Comparison of ENCODE assay signal across 10 mouse cellular contexts in the genomic region with DNA sequence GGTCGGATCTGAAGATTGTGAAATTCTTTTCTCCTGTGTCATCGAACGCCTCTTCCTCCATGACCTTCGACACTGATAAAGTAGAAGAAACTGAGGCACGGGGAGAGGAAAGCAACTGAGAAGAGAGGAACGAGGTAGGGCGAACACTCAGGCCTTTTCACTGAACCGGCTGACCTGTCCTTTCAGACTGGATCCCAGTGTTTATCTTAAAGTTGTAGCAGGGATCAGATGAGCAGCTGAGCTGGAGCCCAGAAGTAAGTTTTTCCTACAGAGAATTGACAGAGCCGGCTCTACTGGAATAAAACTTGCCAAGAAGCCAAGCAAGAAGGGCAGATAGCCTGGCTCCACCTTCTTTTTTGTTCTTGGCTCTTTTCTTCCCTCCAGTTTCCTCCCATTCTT. TPM values are rescaled to one million over a fixed set of nuclear protein-coding genes. Genes with fewer than 3 reads are reported as not detected.
DNase-seq lines count a peak whose midpoint lies in the region; ATAC-seq lines count a peak whose summit lies in the region.
"Had no signal": no experiment of that assay in that cellular context is flagged by ENCODE, and none has a peak within 500 bp of the region (broad histone marks: within the 10 kb centered on the region; RNA-seq: fewer than 3 reads in every experiment).

No protein-coding gene starts in this region.

- H3K4me3 ChIP-seq in heart, embryonic 16.5 days (ENCODE audit: low read length): no peak overlapping the region
- no peak overlapping the region for H3K4me3 ChIP-seq in brown adipose tissue, adult 24 weeks (ENCODE audit: insufficient read depth, low read depth, low read length)
- H3K4me3 ChIP-seq in hindbrain, embryonic 11.5 days (ENCODE audit: low read depth, low read length): peak overlapping the region; percentile 20
- H3K4me3 ChIP-seq in midbrain, embryonic 11.5 days (ENCODE audit: low read depth, low read length): 0 out of 2 replicates have a peak overlapping the region, but pooled peaks have one; percentile 1

- intact Hi-C loops in heart, postnatal 25 days (cut with DNase I): no loop called here

- H3K27me3 ChIP-seq in heart, embryonic 16.5 days (ENCODE audit: control insufficient read depth, insufficient read depth, low read length): no peaks in the 10 kb centered on the region
- H3K27me3 ChIP-seq in hindbrain, embryonic 11.5 days (ENCODE audit: control insufficient read depth, insufficient read depth, low read length): no peaks in the 10 kb centered on the region
- no peaks in the 10 kb centered on the region for H3K27me3 ChIP-seq in midbrain, embryonic 11.5 days (ENCODE audit: control insufficient read depth, insufficient read depth, low read length)

- H3K4me1 ChIP-seq in heart, embryonic 16.5 days (ENCODE audit: control insufficient read depth, insufficient read depth, low read length): peaks cover 33% of the 10 kb centered on the region
- H3K4me1 ChIP-seq in brown adipose tissue, adult 24 weeks (ENCODE audit: control insufficient read depth, insufficient read depth, insufficient read length, low read length): peaks cover 9% of the 10 kb centered on the region
- H3K4me1 ChIP-seq in hindbrain, embryonic 11.5 days (replicated peaks; ENCODE audit: control insufficient read depth, insufficient read depth, low read length): peaks cover 19% of the 10 kb centered on the region
- peaks cover 33% of the 10 kb centered on the region for H3K4me1 ChIP-seq in midbrain, embryonic 11.5 days (ENCODE audit: control insufficient read depth, insufficient read depth, low read length)

- H3K9ac ChIP-seq in heart, embryonic 16.5 days (ENCODE audit: low read length): no peak overlapping the region
- peak overlapping the region; percentile 12; the same call in 1 of the 2 replicates for H3K9ac ChIP-seq in hindbrain, embryonic 11.5 days (ENCODE audit: low read depth, low read length)
- peak overlapping the region; percentile 36; the same call in 1 of the 2 replicates for H3K9ac ChIP-seq in midbrain, embryonic 11.5 days (ENCODE audit: low read length)

- no peaks in the 10 kb centered on the region for H3K9me3 ChIP-seq in heart, embryonic 16.5 days (replicated peaks; ENCODE audit: control insufficient read depth, low read length)
- no peaks in the 10 kb centered on the region for H3K9me3 ChIP-seq in hindbrain, embryonic 11.5 days (ENCODE audit: control insufficient read depth, low read length)
- no peaks in the 10 kb centered on the region; the same call in 1 of the 2 replicates for H3K9me3 ChIP-seq in midbrain, embryonic 11.5 days (ENCODE audit: control insufficient read depth, low read length)

- H3K36me3 ChIP-seq in heart, embryonic 16.5 days (ENCODE audit: control insufficient read depth, insufficient read depth): no peaks in the 10 kb centered on the region
- H3K36me3 ChIP-seq in hindbrain, embryonic 11.5 days (ENCODE audit: control insufficient read depth, insufficient read depth, low read length): no peaks in the 10 kb centered on the region
- no peaks in the 10 kb centered on the region for H3K36me3 ChIP-seq in midbrain, embryonic 11.5 days (ENCODE audit: control insufficient read depth, insufficient read depth, low read length)

- H3K4me2 ChIP-seq in heart, embryonic 16.5 days (ENCODE audit: low read depth, low read length): peak overlapping the region; percentile 34; the same call in 1 of the 2 replicates
- peak overlapping the region; percentile 32 for H3K4me2 ChIP-seq in hindbrain, embryonic 11.5 days (replicated peaks; ENCODE audit: low read depth, low read length)
- peak overlapping the region; percentile 36 for H3K4me2 ChIP-seq in midbrain, embryonic 11.5 days

- no peak for ATAC-seq in heart, embryonic 16.5 days (replicated peaks; ENCODE audit: extremely low read depth, insufficient read depth, low FRiP score)
- ATAC-seq in hindbrain, embryonic 11.5 days (ENCODE audit: low FRiP score): no peak
- ATAC-seq in midbrain, embryonic 11.5 days (ENCODE audit: low FRiP score): no peak

- no peak for DNase-seq in heart, postnatal 25 days (ENCODE audit: low spot score)
- DNase-seq in hindbrain, embryonic 11.5 days (ENCODE audit: low spot score): no peak
- peak; percentile 89 for DNase-seq in midbrain, embryonic 11.5 days (ENCODE audit: low spot score, missing footprints)
- DNase-seq in right cerebral cortex, postnatal 14 days: no peak
- DNase-seq in layer of hippocampus, adult 8-10 months (ENCODE audit: low spot score in 2 of 2): no peak
- no peak for DNase-seq in spleen, postnatal 14 days (ENCODE audit: low spot score in 2 of 2)
- DNase-seq: kidney, adult 11 months; spleen, adult 18-20 months had no signal

- H3K27ac ChIP-seq in heart, embryonic 16.5 days (ENCODE audit: low read length): peak overlapping the region; percentile 62
- H3K27ac ChIP-seq in brown adipose tissue, adult 24 weeks (replicated peaks; ENCODE audit: low read depth, low read length): 0 out of 2 replicates have a peak overlapping the region, but pooled peaks have one; percentile 8
- H3K27ac ChIP-seq in hindbrain, embryonic 11.5 days (ENCODE audit: low read depth, low read length): peak overlapping the region; percentile 75
- peak overlapping the region; percentile 62 for H3K27ac ChIP-seq in midbrain, embryonic 11.5 days (ENCODE audit: low read depth, low read length)

- WGBS in heart, embryonic 16.5 days: 32% methylated on average over 9 of the region's 9 CpGs
- WGBS in hindbrain, embryonic 11.5 days: 14% methylated on average over 9 of the region's 9 CpGs
- WGBS in midbrain, embryonic 11.5 days: 11% methylated on average over 9 of the region's 9 CpGs

RNA-seq across cellular contexts. Expression of a gene that starts 1.6 kb away (rescaled TPM):
- 13.3 and 19.8 TPM in 2 replicates for polyA plus RNA-seq in heart, embryonic 16.5 days (2015; fragmentation: Nextera tagmentation; extraction: Ambion mirVana)
- 10 to 100 TPM; 26.4 to 27.9 TPM for total RNA-seq in heart, postnatal 25 days (2021)
- 19.4 and 27.0 TPM in 2 replicates for polyA plus RNA-seq in brown adipose tissue, adult 24 weeks (2012; ENCODE audit: insufficient read depth, insufficient read length, missing spikeins)
- 44.3 and 57.1 TPM in 2 replicates for polyA plus RNA-seq in hindbrain, embryonic 11.5 days (2014; fragmentation: Nextera tagmentation; extraction: Ambion mirVana)
- polyA plus RNA-seq in midbrain, embryonic 11.5 days (2014; fragmentation: Nextera tagmentation; extraction: Ambion mirVana): 38.2 and 39.4 TPM in 2 replicates
- 100 to 1,000 TPM; 435 to 510 (median 495) TPM for total RNA-seq in layer of hippocampus, adult 8-10 months (2022)

RNA-seq across cellular contexts. Expression of a gene that starts 24.5 kb away (rescaled TPM):
- polyA plus RNA-seq in heart, embryonic 16.5 days (2015; fragmentation: Nextera tagmentation; extraction: Ambion mirVana): 134 and 135 TPM in 2 replicates
- 10 to 100 TPM; 97.5 to 99.2 TPM for total RNA-seq in heart, postnatal 25 days (2021)
- 249 and 290 TPM in 2 replicates for polyA plus RNA-seq in brown adipose tissue, adult 24 weeks (2012; ENCODE audit: insufficient read depth, insufficient read length, missing spikeins)
- polyA plus RNA-seq in hindbrain, embryonic 11.5 days (2014; fragmentation: Nextera tagmentation; extraction: Ambion mirVana): 120 and 124 TPM in 2 replicates
- polyA plus RNA-seq in midbrain, embryonic 11.5 days (2014; fragmentation: Nextera tagmentation; extraction: Ambion mirVana): 120 and 130 TPM in 2 replicates
- total RNA-seq in layer of hippocampus, adult 8-10 months (2022): 100 to 1,000 TPM; 101 to 126 (median 111) TPM

RNA-seq across cellular contexts. Expression of a gene that starts 24.6 kb away (rescaled TPM):
- 25.4 and 27.6 TPM in 2 replicates for polyA plus RNA-seq in heart, embryonic 16.5 days (2015; fragmentation: Nextera tagmentation; extraction: Ambion mirVana)
- 10 to 100 TPM; 26.1 to 29.3 TPM for total RNA-seq in heart, postnatal 25 days (2021)
- 16.1 and 18.9 TPM in 2 replicates for polyA plus RNA-seq in brown adipose tissue, adult 24 weeks (2012; ENCODE audit: insufficient read depth, insufficient read length, missing spikeins)
- 32.7 and 45.2 TPM in 2 replicates for polyA plus RNA-seq in hindbrain, embryonic 11.5 days (2014; fragmentation: Nextera tagmentation; extraction: Ambion mirVana)
- 44.6 and 50.5 TPM in 2 replicates for polyA plus RNA-seq in midbrain, embryonic 11.5 days (2014; fragmentation: Nextera tagmentation; extraction: Ambion mirVana)
- total RNA-seq in layer of hippocampus, adult 8-10 months (2022): 10 to 100 TPM; 37.5 to 51.2 (median 46.5) TPM

RNA-seq across cellular contexts. Expression of a gene that starts 27.2 kb away (rescaled TPM):
- polyA plus RNA-seq in heart, embryonic 16.5 days (2015; fragmentation: Nextera tagmentation; extraction: Ambion mirVana): 39.6 and 45.2 TPM in 2 replicates
- total RNA-seq in heart, postnatal 25 days (2021): 10 to 100 TPM; 22.5 to 23.7 TPM
- polyA plus RNA-seq in brown adipose tissue, adult 24 weeks (2012; ENCODE audit: insufficient read depth, insufficient read length, missing spikeins): 4.1 and 8.3 TPM in 2 replicates
- 15.7 and 17.1 TPM in 2 replicates for polyA plus RNA-seq in hindbrain, embryonic 11.5 days (2014; fragmentation: Nextera tagmentation; extraction: Ambion mirVana)
- polyA plus RNA-seq in midbrain, embryonic 11.5 days (2014; fragmentation: Nextera tagmentation; extraction: Ambion mirVana): 11.9 and 13.1 TPM in 2 replicates
- total RNA-seq in layer of hippocampus, adult 8-10 months (2022): 1 to 10 TPM; 2.2 to 2.8 (median 2.5) TPM

RNA-seq across cellular contexts. Expression of a gene that starts 30.6 kb away (rescaled TPM):
- 6.5 TPM in 2 replicates for polyA plus RNA-seq in heart, embryonic 16.5 days (2015; fragmentation: Nextera tagmentation; extraction: Ambion mirVana)
- total RNA-seq in heart, postnatal 25 days (2021): under 1 TPM; 0.16 to 0.17 TPM
- polyA plus RNA-seq in brown adipose tissue, adult 24 weeks (2012; ENCODE audit: insufficient read depth, insufficient read length, missing spikeins): 2.8 TPM in 1 of 2 replicates, not detected in the other
- 28.7 and 34.9 TPM in 2 replicates for polyA plus RNA-seq in hindbrain, embryonic 11.5 days (2014; fragmentation: Nextera tagmentation; extraction: Ambion mirVana)
- polyA plus RNA-seq in midbrain, embryonic 11.5 days (2014; fragmentation: Nextera tagmentation; extraction: Ambion mirVana): 29.6 and 30.4 TPM in 2 replicates
- 100 to 1,000 TPM; 119 to 129 (median 121) TPM for total RNA-seq in layer of hippocampus, adult 8-10 months (2022)

Comparison
In these comparisons a context has a peak if more than half of its experiments do, and no peak if none do; other contexts are left out.
1. H3K27ac ChIP-seq: peak in every context shown above with its lines; median percentile 75 in hindbrain, embryonic 11.5 days; 62 in heart, embryonic 16.5 days; 62 in midbrain, embryonic 11.5 days; 8 in brown adipose tissue, adult 24 weeks.
2. H3K4me3 ChIP-seq: peak in hindbrain, embryonic 11.5 days (single experiment) and midbrain, embryonic 11.5 days (single experiment); none in heart, embryonic 16.5 days (single experiment) and brown adipose tissue, adult 24 weeks (single experiment).
3. Peak in every context shown above with its lines, with median percentiles within 50 percentile points of each other: H3K4me2 ChIP-seq.